Mouse (Mus musculus): ENCODE measurements around the gene Gm10837. TPM values are rescaled to one million over a fixed set of nuclear protein-coding genes. Genes with fewer than 3 reads are reported as not detected.

Gm10837 gene
- polyA plus RNA-seq (2015; fragmentation: Illumina TruSeq; extraction: RNeasy Lipid Tissue Mini Kit (QIAGEN cat#74804); ENCODE audit: low read depth, low replicate concordance): not detected

GRCm38 (mm10) chr14:122490441-122491328 lies at the start of gene Gm10837:
TSS of gene Gm10837 (plus strand) at chr14:122490586.

DNA sequence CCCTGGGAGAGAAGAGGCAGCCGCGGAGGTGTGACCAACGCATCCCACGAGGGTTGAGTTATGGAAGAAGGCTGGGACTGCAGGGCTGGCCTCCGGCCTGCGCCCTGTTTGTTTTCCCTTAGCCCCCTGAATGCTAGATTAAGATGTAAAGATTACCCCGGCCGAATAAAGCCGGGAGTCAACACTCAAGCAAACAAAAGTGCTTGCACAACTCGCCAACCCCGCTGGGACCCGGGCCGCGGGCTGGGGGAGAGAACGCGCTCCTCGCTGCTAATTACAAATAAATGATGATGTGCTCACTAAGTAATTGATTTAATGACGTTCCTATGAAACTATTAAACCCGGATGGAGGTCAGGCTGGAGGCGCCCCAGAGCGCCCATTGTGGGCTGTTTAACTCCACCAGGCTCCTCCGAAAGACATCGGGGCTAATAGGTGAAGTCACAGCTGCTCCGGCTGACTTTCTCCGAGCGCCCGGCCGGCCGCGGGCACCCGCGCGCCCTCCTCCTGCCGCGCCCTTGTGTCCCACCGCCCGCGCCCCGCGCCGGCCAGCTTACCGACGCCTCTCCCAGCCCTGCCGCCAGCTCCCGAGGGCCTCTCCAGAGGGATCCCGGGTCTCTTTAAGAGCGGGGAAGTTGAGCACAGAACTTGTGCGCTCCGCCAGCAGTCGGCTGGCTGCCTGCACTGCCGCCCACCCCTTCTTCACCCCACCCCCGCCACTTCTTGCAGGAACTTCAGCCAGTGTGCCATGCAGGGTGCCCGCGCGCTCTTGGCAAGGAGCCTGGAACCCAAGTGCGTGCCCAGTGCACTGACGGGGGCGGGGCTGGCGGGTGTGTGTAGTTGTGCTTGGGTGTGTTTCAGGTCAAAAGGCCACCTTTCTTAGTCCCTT lies 39.6 kb upstream of the Gm10837 start, which contains the start of gene Gm5089:
TSS of gene Gm5089 (minus strand) at position 620 of the 887 bp plus-strand sequence.

DNA sequence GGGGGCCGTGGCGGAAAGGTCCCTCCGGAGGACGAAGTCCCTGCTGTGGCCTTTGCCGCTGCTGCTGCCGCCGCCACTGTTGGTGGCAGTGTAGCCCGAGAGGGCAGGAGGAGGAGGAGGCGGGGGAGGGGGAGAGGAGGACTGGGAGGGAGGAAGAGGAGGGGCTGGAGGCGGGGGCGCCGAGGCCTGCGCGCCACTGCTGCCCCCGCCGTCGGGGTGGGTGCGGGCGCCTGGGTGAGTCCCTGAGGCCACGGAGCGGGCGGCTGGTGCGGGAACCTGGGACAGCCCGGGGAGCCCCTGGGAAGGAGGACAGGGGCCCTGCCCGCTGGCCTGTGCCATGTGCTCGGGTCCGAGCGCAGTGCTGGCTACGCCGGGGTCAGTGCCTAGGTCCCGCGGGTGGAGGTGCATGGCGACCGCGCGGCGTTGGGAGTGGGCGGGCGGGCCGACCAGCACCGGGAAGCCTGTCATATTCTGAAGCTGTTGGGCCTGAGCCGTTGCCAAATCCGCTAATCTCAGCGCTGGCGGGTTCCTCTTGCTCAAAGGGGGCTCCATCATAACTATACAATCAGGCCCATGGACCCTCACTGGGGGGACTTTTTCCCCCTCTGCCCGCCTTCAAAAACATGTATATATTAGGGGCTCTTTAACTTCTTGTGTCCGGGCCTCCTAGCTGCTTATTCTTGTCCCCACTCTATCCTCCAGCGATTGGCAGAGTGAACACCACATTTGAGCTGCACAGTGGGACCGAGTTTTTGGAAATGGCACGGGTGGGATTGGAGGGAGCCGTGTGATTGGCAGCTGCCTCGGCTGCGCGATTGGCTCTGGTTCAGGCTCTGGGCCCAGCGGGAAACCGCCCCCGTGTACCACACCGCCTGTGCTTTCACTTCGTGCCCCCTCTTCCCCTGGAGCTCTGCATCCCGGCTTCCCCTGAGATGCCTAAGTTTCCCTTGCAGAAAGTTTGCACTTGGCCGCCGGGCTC lies 25.3 kb upstream of the Gm10837 start, which contains the start of gene Zic5:
TSS of gene Zic5 (minus strand) at position 915 of the 979 bp plus-strand sequence.

GRCm38 (mm10) chr14:122474891-122475556 lies 15.4 kb upstream of the Gm10837 start, which contains the start of gene Zic2:
TSS of gene Zic2 (plus strand) at chr14:122475435.

DNA sequence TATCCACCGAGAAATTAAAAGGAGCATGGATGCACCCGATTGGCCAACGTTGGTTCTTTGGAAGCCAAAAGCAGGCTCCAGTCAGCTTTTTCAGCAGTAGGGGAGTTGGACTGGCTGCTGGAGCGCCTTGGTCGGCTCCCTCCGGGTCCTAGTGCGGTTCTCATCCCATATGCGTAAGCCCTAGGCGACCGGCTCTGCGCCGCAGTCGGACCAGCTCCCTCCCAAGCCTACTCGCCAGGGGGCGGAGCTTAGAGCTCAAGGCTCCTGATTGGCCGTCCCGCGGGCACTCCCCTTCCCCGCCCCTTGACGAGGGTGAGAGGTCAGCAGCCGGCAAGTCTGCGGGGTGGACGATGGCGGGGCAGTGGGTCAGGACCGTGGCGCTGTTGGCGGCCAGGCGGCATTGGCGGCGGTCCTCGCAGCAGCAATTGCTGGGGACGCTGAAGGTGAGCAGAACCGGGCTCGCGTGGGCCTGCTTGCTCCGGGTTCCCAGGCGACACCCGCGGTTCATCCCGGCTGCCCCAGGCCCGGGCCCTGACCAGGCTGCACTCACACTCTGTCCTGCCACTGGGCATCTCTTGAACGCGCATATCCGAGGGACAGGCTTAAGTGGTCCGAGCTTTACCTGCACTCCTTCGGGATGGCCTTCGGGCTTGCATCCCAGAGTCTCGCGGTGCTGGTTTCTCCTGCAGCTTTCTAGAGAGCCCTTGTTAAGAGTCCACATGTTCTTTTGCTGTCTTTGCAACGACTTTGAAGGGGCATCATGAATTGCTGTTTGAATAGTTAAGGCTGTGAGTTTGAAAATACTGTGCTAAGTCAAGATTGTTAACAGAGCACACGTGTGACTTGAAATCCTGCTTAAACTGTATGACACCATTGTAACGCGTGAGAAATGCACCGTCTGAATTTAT lies 43.9 kb downstream of the Gm10837 start, which contains the start of gene Pcca:
TSS of gene Pcca (plus strand) at position 308 of the 908 bp plus-strand sequence.

Other genes starting within 250 kb of the Gm10837 start
- gene Gm5089, start 39.5 kb upstream of the Gm10837 start, polyA plus RNA-seq (2015; fragmentation: Illumina TruSeq; extraction: RNeasy Lipid Tissue Mini Kit (QIAGEN cat#74804); ENCODE audit: low read depth, low replicate concordance): not detected
- 2.3 TPM for gene Zic5, start 24.9 kb upstream of the Gm10837 start, polyA plus RNA-seq (2015; fragmentation: Illumina TruSeq; extraction: RNeasy Lipid Tissue Mini Kit (QIAGEN cat#74804); ENCODE audit: low read depth, low replicate concordance)
- gene Zic2, start 15.2 kb upstream of the Gm10837 start, polyA plus RNA-seq (2015; fragmentation: Illumina TruSeq; extraction: RNeasy Lipid Tissue Mini Kit (QIAGEN cat#74804); ENCODE audit: low read depth, low replicate concordance): 7.7 TPM
- gene Pcca, start 43.7 kb downstream of the Gm10837 start, polyA plus RNA-seq (2015; fragmentation: Illumina TruSeq; extraction: RNeasy Lipid Tissue Mini Kit (QIAGEN cat#74804); ENCODE audit: low read depth, low replicate concordance): 41.3 TPM